ENCODE assay signal across 8 mouse cellular contexts in genomic region chrX:86490309-86490708, GRCm38 (mm10).
DNase-seq lines count a peak whose midpoint lies in the region.

No protein-coding gene starts in this region.

- DNase-seq in heart, postnatal 4 days = peak; percentile 9
- DNase-seq in heart, postnatal 25 days (ENCODE audit: low spot score) = no peak
- peak; percentile 5 for DNase-seq in right cerebral cortex, postnatal 14 days
- DNase-seq in right cerebral cortex, adult 18-20 months = no peak
- DNase-seq in cerebellum, adult 18-20 months = peak; percentile 2 to 12
- DNase-seq in kidney, postnatal 36 days = peak; percentile 13 to 50
- DNase-seq in thymus, postnatal 25 days = no peak
- no peak for DNase-seq in frontal cortex, postnatal 14 days (ENCODE audit: low spot score in 2 of 2)

- intact Hi-C loops in heart, postnatal 25 days (cut with DNase I) = no loop called here

Comparison
In these comparisons a context has a peak if more than half of its experiments do, and no peak if none do; other contexts are left out.
1. DNase-seq: peak in heart, postnatal 4 days (single experiment), right cerebral cortex, postnatal 14 days (single experiment), cerebellum, adult 18-20 months (2 of 2) and kidney, postnatal 36 days (2 of 2); none in heart, postnatal 25 days (single experiment), right cerebral cortex, adult 18-20 months (single experiment), thymus, postnatal 25 days (single experiment) and frontal cortex, postnatal 14 days (0 of 2).